Mouse (Mus musculus) splenic B cell, adult 2 months (primary cell): ENCODE data around the gene Fbxl3.

ENCODE experiments used
- DNase-seq: peaks from one replicate; pipeline ENCODE4 v3.0.0-alpha.2; 2011; ENCODE audit warnings: low read depth, low spot score
- H3K27me3 ChIP-seq: 2 replicates; pipeline ENCODE4 v1.6.1; 2012; ENCODE audit warnings: mild to moderate bottlenecking, low read length, moderate library complexity, mixed read lengths; ENCODE audit not compliant: control insufficient read depth, poor library complexity, insufficient read depth, severe bottlenecking
- H3K36me3 ChIP-seq: 2 replicates; pipeline ENCODE4 v1.6.1; 2012; ENCODE audit warnings: mild to moderate bottlenecking, low read length, moderate library complexity, mixed read lengths; ENCODE audit not compliant: control insufficient read depth, poor library complexity, insufficient read depth, severe bottlenecking

The Fbxl3 gene

DNA sequence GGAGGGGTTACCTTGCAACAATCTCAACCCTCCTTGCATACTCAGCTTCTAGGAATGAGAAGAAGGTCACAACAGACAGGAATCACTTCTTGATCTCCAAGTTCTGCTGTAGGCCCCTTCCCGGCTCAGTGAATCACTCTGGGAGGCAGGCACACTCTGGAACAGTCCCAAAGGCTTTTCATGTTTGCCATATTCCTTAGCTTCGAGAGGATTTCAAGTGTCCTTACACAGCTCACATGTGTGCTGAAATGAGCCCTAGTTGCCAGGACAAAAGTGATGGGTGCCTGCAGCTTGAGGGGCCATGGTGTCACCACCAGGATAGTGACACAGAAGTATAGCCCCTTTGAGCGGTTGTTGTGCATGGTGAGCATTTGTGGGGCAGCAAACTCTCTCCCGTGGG lies 26.6 kb downstream of the Fbxl3 start:
- no peak for DNase-seq

DNA sequence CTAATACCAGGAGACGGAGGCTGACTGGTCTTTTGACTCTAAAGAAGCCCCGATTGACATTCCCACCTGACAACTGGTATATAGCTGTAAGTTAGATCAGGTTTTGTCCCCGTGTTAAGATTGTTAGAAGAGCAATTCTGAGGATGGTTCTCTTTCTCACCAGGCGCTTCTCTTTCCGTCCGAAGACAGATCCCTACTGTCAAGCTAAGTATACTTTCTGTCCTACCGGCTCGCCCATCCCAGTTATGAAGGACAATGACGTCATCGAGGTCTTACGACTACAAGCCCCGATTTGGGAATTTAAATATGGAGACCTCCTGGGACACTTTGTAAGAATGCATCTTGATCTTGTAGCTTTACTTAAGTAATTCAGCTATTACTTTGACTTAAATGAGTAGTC lies 27.9 kb downstream of the Fbxl3 start:
- Histone ChIP-seq H3K36me3 (peaks cover 7% of the 10 kb centered on the region), H3K27me3 (no peaks in the 10 kb centered on the region)
- no peak for DNase-seq

More for the DNA sequence above, 26.6 kb downstream of the Fbxl3 start:
- Histone ChIP-seq H3K36me3 (peaks cover 7% of the 10 kb centered on the region), H3K27me3 (no peaks in the 10 kb centered on the region)

DNA sequence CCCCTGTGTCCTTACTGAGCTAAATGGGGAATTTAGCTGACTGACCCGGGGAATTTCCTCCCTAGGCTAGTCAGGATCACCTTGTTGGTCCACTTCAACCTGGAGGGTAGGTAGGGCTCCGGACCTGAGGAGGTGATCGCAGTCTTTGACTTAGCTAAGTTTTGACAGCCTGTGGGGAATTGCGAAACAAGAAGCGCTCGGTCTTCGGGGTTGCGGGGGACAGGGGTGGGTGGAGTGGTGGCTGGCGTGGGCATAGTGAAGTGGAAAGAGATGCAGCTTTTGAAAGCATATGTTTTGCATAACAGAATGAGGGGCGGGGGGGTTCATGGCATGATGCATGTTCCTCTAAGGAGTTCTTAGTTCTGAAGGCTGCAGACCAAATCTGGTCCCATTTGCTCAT lies 28.6 kb downstream of the Fbxl3 start:
- H3K27me3 ChIP-seq: no peaks in the 10 kb centered on the region
- peak; percentile 72 for DNase-seq

DNA sequence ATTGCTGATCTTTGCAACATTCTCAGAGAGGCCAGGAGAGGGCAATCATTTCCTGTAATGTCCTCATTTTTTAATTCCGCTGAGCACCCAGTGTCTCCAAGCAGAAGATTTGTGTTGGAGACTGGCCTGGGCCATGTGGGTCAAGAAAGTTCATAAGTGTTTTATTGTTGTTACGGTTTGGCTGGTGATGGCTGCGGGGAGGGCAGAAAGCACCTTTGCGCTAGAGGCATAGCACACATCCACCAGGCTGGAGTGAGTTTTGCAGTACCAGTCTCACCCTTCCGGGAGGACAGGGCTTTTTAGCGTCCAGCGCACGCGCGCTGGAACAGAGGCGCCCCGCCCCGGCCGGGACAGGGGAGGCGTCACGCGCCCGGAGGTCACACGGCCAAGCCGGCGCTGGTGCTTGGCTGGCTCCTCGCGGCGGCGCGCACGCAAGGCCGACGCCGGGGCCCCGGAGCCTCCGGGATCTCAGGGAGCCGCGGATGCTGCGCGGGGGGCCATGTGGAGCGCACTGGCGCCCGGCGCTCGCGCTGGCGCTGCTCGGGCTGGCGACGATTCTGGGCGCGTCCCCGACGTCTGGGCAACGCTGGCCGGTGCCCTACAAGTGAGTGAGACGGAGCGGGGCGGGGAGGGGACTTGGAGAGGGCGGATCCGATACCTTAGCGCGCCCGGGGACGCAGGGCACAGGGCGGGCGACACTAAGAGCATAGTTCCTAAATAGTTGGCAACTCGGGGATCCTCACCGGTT lies 29.3 kb downstream of the Fbxl3 start, which contains the start of gene Cln5:
Gene Cln5 (plus strand): TSS at position 353 of the 748 bp plus-strand sequence.
- Histone ChIP-seq H3K36me3 (peaks cover 7% of the 10 kb centered on the region), H3K27me3 (no peaks in the 10 kb centered on the region)
- DNase-seq: peak; percentile 95

More for the DNA sequence above, 28.6 kb downstream of the Fbxl3 start:
- peaks cover 7% of the 10 kb centered on the region for H3K36me3 ChIP-seq

DNA sequence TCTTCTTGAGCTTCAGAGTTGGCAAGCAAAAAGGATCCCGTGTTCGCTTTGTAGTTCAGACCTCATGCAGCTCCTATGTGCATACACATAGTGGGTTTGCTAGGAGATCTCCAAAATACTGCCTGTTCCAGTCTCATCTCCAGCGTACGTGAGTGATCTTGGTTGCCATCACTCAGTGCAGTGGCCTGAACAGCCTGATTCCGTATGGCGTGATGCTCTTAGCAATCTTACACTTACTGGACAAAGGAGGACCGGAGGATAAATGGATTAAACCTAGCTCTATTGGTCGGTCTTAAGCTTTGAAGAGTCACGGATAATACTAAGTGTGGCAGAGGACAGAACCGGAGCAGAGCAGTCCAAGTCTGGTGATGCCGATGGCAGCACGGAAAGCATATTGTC lies 29.9 kb downstream of the Fbxl3 start:
- Histone ChIP-seq H3K27me3 (no peaks in the 10 kb centered on the region), H3K36me3 (peaks cover 5% of the 10 kb centered on the region)
- no peak for DNase-seq

DNA sequence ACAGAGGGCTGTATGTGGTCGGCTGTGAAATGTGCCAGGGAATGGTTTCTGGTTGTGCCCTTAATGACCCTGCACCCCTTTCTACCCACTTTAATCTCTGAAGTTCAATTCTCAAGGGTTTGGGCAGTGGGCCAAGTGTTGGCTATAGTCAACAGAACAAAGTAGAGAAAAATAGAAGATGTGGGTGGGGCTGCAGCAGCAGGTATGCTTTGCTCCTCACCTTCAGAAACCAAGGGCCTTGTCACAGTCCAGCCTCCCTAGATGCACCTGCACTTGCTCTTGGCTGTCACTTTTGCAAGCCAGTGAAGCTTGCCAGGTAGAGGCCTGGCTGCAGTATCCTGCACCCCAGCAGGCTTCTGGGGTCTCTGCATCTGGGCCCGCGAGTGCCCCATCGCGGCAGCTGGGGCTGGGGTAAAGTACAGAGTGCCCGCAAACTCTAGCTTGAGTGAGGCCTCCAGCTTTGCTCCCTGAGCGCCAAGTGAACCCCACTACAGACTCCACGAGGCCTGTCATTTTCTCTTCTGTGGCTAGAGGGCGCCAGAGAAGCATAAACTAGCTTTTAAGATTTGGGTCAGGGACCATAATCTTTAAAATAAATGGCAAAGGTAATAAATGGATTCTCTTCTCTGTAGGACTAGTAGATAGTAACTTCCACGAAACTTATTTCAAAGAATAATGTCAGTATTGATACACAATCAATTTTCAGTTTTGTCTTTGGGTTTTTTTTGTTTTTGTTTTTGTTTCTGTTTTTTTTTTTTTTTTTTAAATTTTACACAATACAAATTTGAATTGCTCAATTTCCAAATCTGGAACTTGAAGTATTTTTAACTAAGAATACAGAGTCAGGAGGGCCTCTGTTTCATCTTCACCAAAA lies 33.8 kb downstream of the Fbxl3 start:
- H3K27me3 ChIP-seq: no peaks in the 10 kb centered on the region
- no peaks in the 10 kb centered on the region for H3K36me3 ChIP-seq
- peak; percentile 86 for DNase-seq

DNA sequence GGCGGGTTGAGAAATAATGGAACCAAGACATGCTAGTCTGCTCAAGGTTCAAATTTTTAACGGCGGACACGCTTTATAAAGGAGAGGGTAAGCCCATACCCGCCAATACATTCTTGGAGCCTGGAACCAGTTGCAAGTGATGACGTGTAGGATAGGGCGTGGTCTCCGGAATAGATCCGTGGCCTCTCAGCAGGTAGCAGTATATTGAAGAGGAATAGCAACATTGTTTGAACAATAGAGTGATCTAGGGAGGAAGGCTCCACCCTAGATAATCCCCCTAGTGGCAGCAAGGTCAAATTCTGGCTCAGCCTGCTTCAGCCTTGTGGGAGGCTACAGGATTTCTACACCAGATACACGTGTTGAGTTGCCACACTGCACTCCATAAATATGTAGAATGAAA lies 39.9 kb downstream of the Fbxl3 start:
- DNase-seq: no peak
- H3K36me3 ChIP-seq: no peaks in the 10 kb centered on the region
- no peaks in the 10 kb centered on the region for H3K27me3 ChIP-seq

DNA sequence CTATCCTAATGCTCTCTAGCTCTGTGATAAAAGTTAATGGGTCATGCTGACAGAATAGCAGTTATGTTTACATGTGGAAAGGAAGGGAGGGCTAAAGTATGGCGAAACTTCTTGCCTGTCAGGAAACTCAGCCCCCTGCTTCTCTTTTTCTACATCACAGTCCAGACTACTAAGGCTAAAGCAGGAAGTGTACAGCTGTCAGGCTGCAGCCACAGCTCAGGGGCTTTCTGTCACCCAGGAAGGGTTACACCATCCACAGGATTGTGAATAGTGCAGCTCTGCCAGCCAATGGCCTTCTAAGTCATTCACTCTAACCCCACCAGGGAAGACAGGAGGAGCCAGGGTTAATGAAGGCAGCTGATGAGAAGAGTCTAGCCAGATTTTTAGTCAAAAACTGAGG lies 40.4 kb downstream of the Fbxl3 start:
- Histone ChIP-seq H3K27me3 (no peaks in the 10 kb centered on the region), H3K36me3 (no peaks in the 10 kb centered on the region)
- no peak for DNase-seq

DNA sequence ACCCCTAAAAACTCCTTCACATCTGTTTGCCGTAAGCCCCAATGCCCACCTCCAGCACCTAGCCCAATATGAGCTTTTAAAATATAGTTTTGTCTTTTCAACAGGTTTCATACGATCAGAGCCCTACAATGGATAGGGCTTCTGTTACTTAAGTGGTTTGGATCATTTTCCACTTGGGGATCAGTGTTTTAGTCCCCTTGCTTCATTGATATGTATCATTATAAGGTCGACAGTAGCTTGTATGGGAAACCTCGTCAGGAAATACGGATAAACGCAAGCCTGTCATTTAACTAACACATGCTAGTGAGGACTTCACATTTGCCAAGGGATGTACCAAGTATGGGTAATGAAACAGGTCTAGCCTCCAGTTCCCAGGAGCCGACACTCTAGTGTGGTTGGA lies 42.8 kb downstream of the Fbxl3 start:
- no peak for DNase-seq
- Histone ChIP-seq H3K36me3 (no peaks in the 10 kb centered on the region), H3K27me3 (no peaks in the 10 kb centered on the region)

DNA sequence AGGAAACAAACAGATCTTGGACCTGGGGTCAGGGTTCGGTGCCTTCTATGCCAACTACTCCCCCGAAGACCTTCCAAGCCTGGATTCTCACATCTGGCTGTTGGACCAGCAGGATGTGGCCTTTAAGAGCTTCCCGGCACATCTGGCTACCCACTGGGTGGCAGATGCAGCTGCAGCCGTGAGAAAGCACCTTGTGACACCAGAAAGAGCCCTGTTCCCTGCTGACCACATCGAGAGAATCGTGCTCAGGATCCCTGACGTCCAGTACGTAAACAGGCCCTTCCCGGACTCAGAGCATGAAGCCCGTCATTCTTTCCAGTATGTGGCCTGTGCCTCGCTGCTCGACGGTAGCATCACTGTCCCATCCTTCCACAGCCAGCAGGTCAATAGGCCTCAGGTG lies 44.6 kb downstream of the Fbxl3 start:
- H3K36me3 ChIP-seq: no peaks in the 10 kb centered on the region
- H3K27me3 ChIP-seq: no peaks in the 10 kb centered on the region
- DNase-seq: no peak

DNA sequence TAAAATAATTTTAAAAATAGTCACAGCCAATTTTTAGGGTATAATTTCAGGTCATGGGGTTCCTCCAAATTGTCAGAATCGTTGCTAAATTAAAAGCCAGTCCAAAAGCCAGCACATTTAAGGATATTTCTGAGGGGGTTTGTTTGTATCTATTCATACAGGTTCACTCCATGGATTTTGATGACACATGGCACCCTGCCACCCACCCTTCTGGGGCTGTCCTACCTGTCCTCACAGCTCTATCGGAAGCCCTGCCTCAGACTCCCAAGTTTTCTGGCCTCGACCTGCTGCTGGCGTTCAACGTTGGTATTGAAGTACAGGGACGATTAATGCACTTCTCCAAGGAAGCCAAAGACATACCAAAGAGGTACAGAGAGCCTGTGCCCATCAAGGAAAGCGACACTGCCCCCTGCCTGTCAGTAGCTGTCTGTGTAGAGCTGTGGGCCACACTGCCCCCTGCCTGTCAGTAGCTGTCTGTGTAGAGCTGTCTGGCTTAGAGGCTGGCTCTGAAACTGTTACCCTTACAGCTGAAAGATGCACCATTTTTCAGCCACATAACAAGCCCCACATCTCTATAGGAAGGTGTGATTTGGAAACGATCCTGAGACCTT lies 48.1 kb downstream of the Fbxl3 start:
- peak; percentile 94 for DNase-seq
- no peaks in the 10 kb centered on the region for H3K36me3 ChIP-seq
- H3K27me3 ChIP-seq: no peaks in the 10 kb centered on the region

DNA sequence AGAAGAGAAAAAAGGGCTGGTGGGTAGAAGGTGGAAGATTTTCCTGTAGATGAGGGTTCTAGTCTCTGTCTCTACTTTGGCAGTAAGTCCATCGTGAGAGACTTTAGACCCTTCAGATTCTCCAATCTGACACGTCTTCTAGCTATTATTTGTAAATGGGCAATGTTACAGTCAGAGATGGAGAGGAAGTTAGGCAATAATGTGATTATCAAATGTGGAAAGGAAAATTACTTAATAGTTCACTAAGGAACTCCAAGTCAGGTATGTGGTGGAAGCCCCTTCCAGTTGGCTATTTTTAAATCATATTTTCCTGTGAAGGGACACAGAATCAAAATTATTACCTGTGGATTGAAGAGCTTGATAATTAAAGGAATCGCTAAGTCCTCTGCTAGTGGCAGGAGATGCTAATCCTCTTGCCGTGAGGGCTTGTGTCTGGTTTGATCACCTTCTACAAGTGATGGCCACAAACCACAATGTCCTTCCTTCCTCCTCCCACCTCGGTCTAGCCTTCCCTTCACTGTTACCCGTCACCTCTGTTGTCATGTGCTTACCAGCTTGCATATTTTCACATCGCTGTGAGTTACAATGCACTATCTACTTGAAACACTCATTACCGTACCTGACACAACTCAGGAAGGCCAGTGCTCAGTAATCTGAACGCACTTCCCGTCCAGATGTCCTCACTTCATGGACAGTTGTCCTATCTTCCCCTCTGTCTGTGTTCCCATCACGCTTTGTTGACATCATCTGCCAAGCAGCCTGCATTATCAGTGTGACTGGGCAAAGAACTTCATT lies 50.9 kb downstream of the Fbxl3 start:
- DNase-seq: peak; percentile 56
- H3K27me3 ChIP-seq: no peaks in the 10 kb centered on the region
- H3K36me3 ChIP-seq: no peaks in the 10 kb centered on the region

DNA sequence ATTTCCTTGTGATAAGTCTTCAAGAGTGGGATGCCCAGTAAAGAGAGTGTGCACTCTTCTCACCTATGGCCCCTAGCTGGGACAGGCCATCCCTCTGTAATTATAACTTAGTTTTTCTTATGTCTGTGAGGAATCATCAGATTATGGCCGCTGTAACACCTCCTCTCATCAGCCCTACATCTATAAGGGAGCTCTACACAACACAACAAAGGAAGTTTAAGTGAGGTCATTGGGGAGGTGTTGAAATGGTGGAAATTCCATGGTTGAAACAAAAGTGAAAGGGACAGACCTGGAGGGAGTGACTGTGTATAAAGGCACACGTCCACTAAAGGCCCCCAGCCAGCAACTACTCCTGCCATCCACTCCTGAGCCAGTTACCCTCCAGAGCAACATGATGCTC lies 52.7 kb downstream of the Fbxl3 start, which contains the start of gene Acod1:
Gene Acod1 (plus strand): TSS at position 301 of the 400 bp plus-strand sequence.
- Histone ChIP-seq H3K36me3 (no peaks in the 10 kb centered on the region), H3K27me3 (no peaks in the 10 kb centered on the region)
- DNase-seq: no peak

DNA sequence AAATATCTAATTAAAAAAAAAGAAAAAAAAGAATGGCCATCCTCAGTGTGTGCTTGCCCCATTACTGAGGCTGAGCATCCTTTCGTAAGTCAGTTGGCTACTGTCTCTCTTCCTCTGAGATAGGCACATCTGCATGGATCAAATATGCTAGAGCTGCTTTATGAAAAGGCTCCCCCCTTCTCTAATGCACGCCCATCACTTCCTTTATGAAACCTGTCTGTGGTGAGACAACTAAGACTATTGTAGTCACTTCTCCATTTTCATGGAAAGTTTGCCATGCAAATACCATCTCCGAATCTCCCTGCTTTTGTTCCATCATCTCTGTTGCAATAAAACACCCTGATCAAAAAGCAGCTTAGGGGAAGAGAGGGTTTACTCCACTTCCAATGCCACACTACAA lies 62.4 kb downstream of the Fbxl3 start:
- peak; percentile 89 for DNase-seq

More for the DNA sequence above, 62.4 kb downstream of the Fbxl3 start:
- no peaks in the 10 kb centered on the region for H3K36me3 ChIP-seq
- no peaks in the 10 kb centered on the region for H3K27me3 ChIP-seq
